Mouse (Mus musculus) liver, embryonic 12.5 days (tissue): ENCODE measurements around the gene Antxr1. TPM values are rescaled to one million over a fixed set of nuclear protein-coding genes. Genes with fewer than 3 reads are reported as not detected.

Source experiments
- ATAC-seq: fragments of 200-750 bp; cut with Nextera tagmentation; 2 replicates; pipeline ENCODE4 v1.8.0; 2017; ENCODE audit warnings: moderate number of reproducible peaks, mild to moderate bottlenecking, moderate library complexity
- H3K27ac ChIP-seq: fragments of 300-500 bp; sonication (generic); 2 replicates; pipeline ENCODE4 v1.5.1; 2016; ENCODE audit warnings: mild to moderate bottlenecking
- H3K27me3 ChIP-seq: fragments of 300-500 bp; sonication (generic); replicated peaks from 2 replicates; pipeline ENCODE4 v1.6.1; 2016; ENCODE audit warnings: mild to moderate bottlenecking, moderate library complexity
- H3K36me3 ChIP-seq: fragments of 300-500 bp; sonication (generic); 2 replicates; pipeline ENCODE4 v1.6.1; 2016; ENCODE audit warnings: mild to moderate bottlenecking, moderate library complexity
- H3K4me1 ChIP-seq: fragments of 300-500 bp; sonication (generic); 2 replicates; pipeline ENCODE4 v1.6.1; 2016
- H3K4me2 ChIP-seq: fragments of 300-500 bp; sonication (generic); 2 replicates; pipeline ENCODE4 v1.6.1; 2016; ENCODE audit warnings: mild to moderate bottlenecking, moderate library complexity
- H3K4me3 ChIP-seq: fragments of 300-500 bp; sonication (generic); 2 replicates; pipeline ENCODE4 v1.5.1; 2016; ENCODE audit warnings: mild to moderate bottlenecking, moderate library complexity
- H3K9ac ChIP-seq: fragments of 300-500 bp; sonication (generic); 2 replicates; pipeline ENCODE4 v1.6.1; 2016; ENCODE audit warnings: mild to moderate bottlenecking, moderate library complexity
- H3K9me3 ChIP-seq: fragments of 300-500 bp; sonication (generic); replicated peaks from 2 replicates; pipeline ENCODE4 v1.6.1; 2016; ENCODE audit warnings: mild to moderate bottlenecking, moderate library complexity
- WGBS: fragments of 180-500 bp; shearing (Covaris S2); methylation state at CpG from one replicate; pipeline ENCODE4 v1.1.7; 2016; ENCODE audit not compliant: insufficient replicate concordance; 5-methylcytosine and 5-hydroxymethylcytosine counted together
- polyA plus RNA-seq: library from polyadenylated mRNA; unstranded; fragments of >200 nt; fragmentation: Nextera tagmentation; extraction: Ambion mirVana; gene quantifications from 2 replicates; pipeline ENCODE4 v1.2.1, GENCODE M21; 2016

Gene Antxr1
- polyA plus RNA-seq, 1 experiment from 2014 or later, result 0.64 TPM

DNA sequence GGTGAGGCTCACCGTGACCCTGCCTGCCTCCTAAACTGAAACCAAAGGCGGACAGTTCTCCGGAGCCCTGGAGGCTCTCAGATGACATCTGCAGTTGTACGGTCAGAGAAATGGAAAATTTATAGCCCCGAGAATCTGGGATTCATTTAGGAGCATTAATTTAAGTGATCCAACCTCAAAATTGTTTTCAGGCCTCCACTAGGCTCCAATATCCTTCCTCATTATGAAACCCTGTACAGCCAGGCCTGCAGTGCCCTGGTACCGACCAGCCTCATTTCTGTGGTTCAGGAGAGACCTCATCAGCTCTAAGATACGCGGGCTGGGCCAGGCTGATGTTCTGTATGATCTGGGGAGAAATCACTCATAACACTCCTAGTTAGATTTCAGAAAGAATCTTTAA lies 184.2 kb downstream of the Antxr1 start:
- 84% methylated on average over 8 of the region's 8 CpGs for WGBS
- ATAC-seq, result no peak
- Histone ChIP-seq H3K9me3 (no peaks in the 10 kb centered on the region), H3K4me2 (no peak overlapping the region), H3K9ac (no peak overlapping the region), H3K4me3 (no peak overlapping the region), H3K27me3 (no peaks in the 10 kb centered on the region; the same call in 1 of the 2 replicates), H3K4me1 (peaks cover 33% of the 10 kb centered on the region), H3K27ac (no peak overlapping the region), H3K36me3 (no peaks in the 10 kb centered on the region)

DNA sequence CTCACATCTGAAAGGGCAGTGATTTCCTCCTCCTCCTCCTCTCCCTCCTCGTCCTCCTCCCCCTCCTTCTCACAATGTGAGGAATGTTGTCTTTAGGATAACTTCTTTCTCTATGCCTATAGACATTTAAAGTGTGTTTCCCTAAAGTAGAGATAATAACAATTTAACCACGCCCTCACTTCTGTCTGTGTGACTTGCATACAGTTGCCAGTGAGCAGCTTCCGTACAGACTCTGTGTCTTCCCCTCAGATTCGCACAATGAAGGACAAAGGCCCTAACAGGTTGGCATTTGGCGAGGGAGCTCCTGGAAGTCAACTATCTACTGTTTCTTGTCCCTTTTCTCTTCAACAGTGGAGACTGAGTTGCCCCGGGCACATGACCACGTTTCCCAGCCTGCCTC lies 185.2 kb downstream of the Antxr1 start:
- 64% methylated on average over 7 of the region's 7 CpGs for WGBS
- Histone ChIP-seq H3K4me1 (peaks cover 33% of the 10 kb centered on the region), H3K9me3 (no peaks in the 10 kb centered on the region), H3K27me3 (no peaks in the 10 kb centered on the region; the same call in 1 of the 2 replicates), H3K36me3 (no peaks in the 10 kb centered on the region), H3K27ac (no peak overlapping the region), H3K4me3 (no peak overlapping the region), H3K9ac (no peak overlapping the region), H3K4me2 (no peak overlapping the region)
- ATAC-seq, result no peak

DNA sequence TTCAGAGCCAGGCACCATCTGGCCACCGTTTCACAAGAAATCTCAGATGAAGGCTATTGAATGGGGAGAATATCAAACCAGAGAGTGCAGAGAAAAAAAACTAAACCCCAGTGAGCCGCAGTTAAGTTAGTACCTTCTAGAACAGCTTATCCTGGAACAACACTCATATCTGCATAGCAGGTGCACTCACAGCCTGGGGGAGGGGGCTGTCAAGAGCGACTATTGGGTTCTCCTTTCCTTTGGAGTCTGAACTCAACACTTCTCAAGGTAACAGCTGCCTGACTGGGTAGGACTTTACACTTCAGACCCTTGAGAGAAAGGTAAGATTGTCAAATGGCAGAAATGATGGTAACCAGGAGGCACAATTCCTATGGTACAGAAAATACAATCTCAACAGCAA lies 187.7 kb downstream of the Antxr1 start:
- peaks cover 23% of the 10 kb centered on the region for H3K4me1 ChIP-seq
- no peak overlapping the region for H3K4me2 ChIP-seq
- H3K4me3 ChIP-seq, result no peak overlapping the region
- H3K27ac ChIP-seq, result no peak overlapping the region
- H3K36me3 ChIP-seq, result no peaks in the 10 kb centered on the region
- H3K9me3 ChIP-seq, result no peaks in the 10 kb centered on the region
- WGBS, result 45% methylated on average over 3 of the region's 3 CpGs
- no peak for ATAC-seq
- H3K27me3 ChIP-seq, result no peaks in the 10 kb centered on the region; the same call in none of the 2 replicates
- H3K9ac ChIP-seq, result no peak overlapping the region

DNA sequence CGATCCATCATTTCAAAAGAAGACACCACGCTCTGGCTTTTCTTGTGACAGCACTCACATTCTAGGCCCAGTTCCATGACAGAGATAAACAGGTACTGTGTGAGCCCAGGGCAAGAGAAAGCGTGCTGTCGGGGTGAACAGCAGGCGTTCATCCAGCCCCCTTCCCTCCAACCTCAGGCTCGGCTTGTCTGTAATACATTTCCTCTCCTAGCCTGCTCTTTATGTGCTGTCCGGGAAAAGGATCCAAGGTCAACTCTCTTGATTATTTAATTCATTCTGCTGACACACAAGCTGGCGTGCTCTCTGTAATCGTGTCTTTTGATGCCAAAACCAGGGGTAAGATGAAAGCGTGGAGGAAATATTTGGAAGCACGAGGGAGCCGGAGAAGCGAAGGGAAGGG lies 192.0 kb downstream of the Antxr1 start:
- H3K27me3 ChIP-seq, result no peaks in the 10 kb centered on the region; the same call in 1 of the 2 replicates
- H3K4me2 ChIP-seq, result no peak overlapping the region
- WGBS, result 71% methylated on average over 13 of the region's 13 CpGs
- no peak for ATAC-seq
- peaks cover 24% of the 10 kb centered on the region for H3K4me1 ChIP-seq
- H3K9ac ChIP-seq, result no peak overlapping the region
- no peak overlapping the region for H3K4me3 ChIP-seq
- H3K9me3 ChIP-seq, result no peaks in the 10 kb centered on the region
- no peaks in the 10 kb centered on the region for H3K36me3 ChIP-seq
- no peak overlapping the region for H3K27ac ChIP-seq

DNA sequence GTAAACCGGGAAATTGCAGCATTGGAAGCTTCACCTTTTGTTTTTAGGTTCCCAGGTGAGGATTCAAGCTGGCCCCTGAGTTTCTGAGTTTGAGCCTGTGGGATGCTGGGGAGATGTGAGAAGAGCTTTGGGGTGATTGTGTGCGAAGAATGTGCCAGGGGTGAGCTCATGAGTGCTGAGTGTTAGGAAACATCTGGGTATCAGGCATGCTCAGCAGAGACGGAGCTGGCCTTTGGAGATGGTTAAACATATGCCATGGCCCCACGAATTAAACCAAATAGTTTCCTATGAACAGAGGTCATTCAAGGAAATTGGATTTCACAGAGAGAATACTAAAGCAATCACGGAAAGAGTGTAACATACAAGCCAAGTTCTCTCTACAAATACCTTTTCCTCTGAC lies 193.4 kb downstream of the Antxr1 start:
- WGBS, result 59% methylated on average over 5 of the region's 5 CpGs
- ATAC-seq, result no peak
- Histone ChIP-seq H3K36me3 (no peaks in the 10 kb centered on the region), H3K9me3 (no peaks in the 10 kb centered on the region), H3K4me1 (peaks cover 38% of the 10 kb centered on the region), H3K4me3 (no peak overlapping the region), H3K27ac (no peak overlapping the region), H3K27me3 (no peaks in the 10 kb centered on the region; the same call in 1 of the 2 replicates), H3K4me2 (no peak overlapping the region), H3K9ac (no peak overlapping the region)

DNA sequence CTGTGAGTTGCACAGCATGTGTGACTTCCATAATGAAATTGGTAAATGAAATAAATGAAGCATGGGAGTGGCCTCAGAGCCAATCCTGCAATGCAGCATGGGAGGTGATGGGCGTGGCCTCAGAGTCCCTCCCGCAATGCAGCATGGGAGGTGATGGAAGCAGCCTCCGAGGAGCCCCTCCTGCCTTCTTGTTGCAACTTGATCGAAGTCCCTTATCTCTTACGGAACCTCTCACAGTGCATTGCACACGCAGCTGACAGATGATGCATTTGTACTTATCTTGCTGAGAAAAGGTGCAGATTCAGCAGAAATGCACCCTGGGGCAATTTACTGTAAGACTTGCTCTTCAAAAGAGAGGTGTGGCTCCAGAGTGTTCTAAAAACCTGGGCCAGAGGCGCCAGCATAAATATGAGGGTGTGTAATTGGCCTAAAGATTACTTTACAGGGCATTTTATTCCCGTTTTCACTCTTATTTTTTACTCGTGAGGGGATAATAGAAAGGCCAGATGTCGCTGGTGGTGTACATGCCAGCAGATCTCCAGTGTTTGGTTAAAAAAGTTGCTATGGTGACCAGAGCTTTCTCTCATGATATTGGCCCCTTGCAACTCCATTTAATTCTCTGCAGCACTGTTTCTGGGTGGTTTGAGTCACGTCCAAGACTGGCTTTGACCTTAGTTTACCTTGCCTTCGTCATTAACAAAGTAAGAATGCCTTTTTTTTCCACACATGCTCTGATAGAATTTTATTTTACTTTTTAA lies 195.6 kb downstream of the Antxr1 start:
- no peaks in the 10 kb centered on the region for H3K9me3 ChIP-seq
- H3K27ac ChIP-seq, result peak overlapping the region; percentile 77
- no peaks in the 10 kb centered on the region for H3K36me3 ChIP-seq
- peak; percentile 80 for ATAC-seq
- H3K9ac ChIP-seq, result no peak overlapping the region
- peak overlapping the region; percentile 19 for H3K4me2 ChIP-seq
- H3K27me3 ChIP-seq, result peaks cover 2% of the 10 kb centered on the region; the same call in 1 of the 2 replicates
- H3K4me1 ChIP-seq, result peaks cover 39% of the 10 kb centered on the region
- H3K4me3 ChIP-seq, result no peak overlapping the region
- WGBS, result 60% methylated on average over 12 of the region's 12 CpGs

DNA sequence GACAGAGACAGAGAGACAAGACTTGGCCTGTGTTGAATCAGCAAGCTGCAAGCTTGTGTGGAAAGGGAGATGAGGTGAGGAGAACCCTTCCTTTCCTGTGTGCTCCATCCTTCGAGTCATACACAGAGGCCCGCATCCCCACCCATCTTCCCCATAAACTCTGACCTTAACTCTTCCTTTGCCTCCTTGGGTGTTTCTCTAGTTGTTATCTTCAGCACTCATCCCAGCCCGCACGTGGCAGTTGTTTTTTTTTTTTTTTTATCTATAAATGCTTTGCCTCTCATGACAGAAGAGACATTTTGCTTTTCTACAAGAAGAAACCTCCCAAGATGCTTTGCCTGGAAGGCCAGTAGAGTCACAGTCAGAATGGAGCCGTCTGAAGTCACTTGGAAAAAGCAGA lies 197.1 kb downstream of the Antxr1 start:
- Histone ChIP-seq H3K36me3 (no peaks in the 10 kb centered on the region), H3K4me1 (peaks cover 39% of the 10 kb centered on the region), H3K9me3 (no peaks in the 10 kb centered on the region), H3K9ac (peak overlapping the region; percentile 19), H3K4me3 (no peak overlapping the region), H3K4me2 (peak overlapping the region; percentile 15), H3K27ac (peak overlapping the region; percentile 77), H3K27me3 (peaks cover 5% of the 10 kb centered on the region; the same call in 1 of the 2 replicates)
- ATAC-seq, result peak; percentile 74
- 26% methylated on average over 5 of the region's 5 CpGs for WGBS

DNA sequence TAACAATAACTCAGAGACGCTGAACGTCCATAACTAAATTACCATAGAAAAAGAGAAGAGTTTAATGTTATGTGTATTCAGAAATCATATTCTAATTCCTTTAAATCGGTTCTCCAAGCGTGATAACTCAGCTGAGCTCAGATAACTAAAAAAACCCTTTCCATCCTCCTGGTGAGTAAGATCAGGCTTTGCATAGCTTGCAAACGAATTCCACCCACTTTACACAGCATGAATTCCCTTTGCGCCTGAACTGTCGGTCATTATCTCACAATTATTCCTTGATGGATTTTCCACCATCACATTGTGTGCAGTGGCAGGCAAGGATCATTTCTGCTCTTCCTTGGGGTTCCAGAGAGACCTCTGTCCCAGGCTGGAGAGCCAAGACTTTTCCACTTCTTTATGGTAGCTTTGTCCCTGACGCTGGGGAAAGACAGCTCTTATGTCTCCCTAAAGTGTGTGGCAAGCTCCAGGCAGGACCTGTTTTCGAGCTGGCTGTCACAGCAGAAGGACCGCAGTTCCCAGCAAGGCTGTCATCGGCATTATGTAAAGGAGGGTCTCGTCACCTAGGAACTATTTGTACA lies 201.6 kb downstream of the Antxr1 start:
- H3K27me3 ChIP-seq, result peaks cover 5% of the 10 kb centered on the region; the same call in 1 of the 2 replicates
- H3K4me1 ChIP-seq, result peaks cover 20% of the 10 kb centered on the region
- no peak for ATAC-seq
- no peak overlapping the region for H3K4me3 ChIP-seq
- no peaks in the 10 kb centered on the region for H3K36me3 ChIP-seq
- no peak overlapping the region for H3K4me2 ChIP-seq
- WGBS, result 62% methylated on average over 12 of the region's 12 CpGs
- no peak overlapping the region for H3K27ac ChIP-seq
- no peak overlapping the region for H3K9ac ChIP-seq
- H3K9me3 ChIP-seq, result peaks cover 8% of the 10 kb centered on the region; the same call in 1 of the 2 replicates

DNA sequence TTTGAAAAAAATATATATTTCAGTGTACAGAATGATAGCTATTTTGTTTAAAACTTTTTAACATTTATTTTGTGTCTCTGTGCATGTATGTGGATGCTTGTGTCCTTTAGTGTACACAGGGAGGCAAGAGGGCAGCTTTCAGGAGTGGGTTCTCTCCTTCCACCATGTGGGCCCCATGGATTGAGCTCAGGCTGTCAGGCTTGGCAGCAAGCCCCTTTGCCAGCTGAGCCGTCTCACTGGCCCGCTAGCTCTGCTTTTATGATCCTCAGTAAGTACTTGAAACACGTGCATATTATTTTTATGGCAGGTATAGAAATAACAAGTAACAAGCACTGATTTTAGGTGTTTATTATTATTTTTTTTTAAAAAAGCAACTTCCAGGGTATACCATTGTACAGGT lies 202.1 kb downstream of the Antxr1 start:
- Histone ChIP-seq H3K9me3 (peaks cover 8% of the 10 kb centered on the region; the same call in 1 of the 2 replicates), H3K36me3 (no peaks in the 10 kb centered on the region), H3K27me3 (peaks cover 5% of the 10 kb centered on the region; the same call in 1 of the 2 replicates), H3K9ac (no peak overlapping the region), H3K4me1 (peaks cover 14% of the 10 kb centered on the region), H3K4me2 (no peak overlapping the region), H3K27ac (no peak overlapping the region), H3K4me3 (no peak overlapping the region)
- no peak for ATAC-seq
- 80% methylated on average over 3 of the region's 3 CpGs for WGBS

DNA sequence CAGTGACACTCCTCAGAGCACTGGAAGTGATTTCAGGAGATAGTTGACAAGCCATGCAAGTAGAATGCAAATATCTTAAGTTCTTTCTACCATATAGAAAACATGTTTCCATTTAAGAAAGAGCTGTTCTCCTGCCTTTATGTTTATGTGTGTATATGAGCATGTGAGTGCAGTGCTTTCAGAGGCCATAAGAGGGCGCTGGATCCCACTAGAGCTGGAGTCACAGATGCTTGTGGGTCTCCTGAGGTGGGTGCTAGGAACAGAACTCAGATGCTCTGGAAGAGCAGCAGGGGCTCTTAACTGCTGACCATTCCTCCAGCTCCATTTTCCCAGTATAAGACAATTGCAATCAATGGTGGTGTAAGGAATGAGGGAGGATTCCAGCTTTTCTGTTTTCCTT lies 204.5 kb downstream of the Antxr1 start:
- 52% methylated on average over 1 of the region's 1 CpGs for WGBS
- Histone ChIP-seq H3K27me3 (peaks cover 5% of the 10 kb centered on the region; the same call in 1 of the 2 replicates), H3K4me1 (peaks cover 9% of the 10 kb centered on the region; the same call in 1 of the 2 replicates)

DNA sequence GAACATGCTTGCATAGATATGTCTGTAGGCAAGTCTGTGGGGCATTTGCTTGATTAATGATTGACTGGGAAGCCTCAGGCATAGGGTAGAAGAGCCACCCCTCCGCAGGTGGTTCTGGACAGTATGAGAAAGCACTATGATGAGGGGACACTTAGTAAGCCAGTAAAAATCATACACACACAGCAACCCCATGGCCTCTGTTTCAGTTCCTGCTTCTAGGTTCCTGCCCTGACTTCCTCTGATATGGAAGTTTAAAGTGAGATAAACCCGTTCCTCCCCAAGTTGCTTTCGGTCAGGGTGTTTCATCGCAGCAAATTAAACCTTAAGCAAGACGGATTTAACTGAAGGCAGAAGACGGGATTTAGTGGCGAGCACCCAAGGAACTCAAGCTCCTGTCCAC lies 205.0 kb downstream of the Antxr1 start:
- Histone ChIP-seq H3K9ac (no peak overlapping the region), H3K27me3 (peaks cover 5% of the 10 kb centered on the region; the same call in 1 of the 2 replicates), H3K4me2 (no peak overlapping the region), H3K27ac (no peak overlapping the region), H3K4me3 (no peak overlapping the region), H3K9me3 (peaks cover 8% of the 10 kb centered on the region; the same call in 1 of the 2 replicates), H3K36me3 (no peaks in the 10 kb centered on the region), H3K4me1 (peaks cover 9% of the 10 kb centered on the region; the same call in 1 of the 2 replicates)
- 69% methylated on average over 7 of the region's 7 CpGs for WGBS
- no peak for ATAC-seq

More for the DNA sequence above, 204.5 kb downstream of the Antxr1 start:
- H3K36me3 ChIP-seq, result no peaks in the 10 kb centered on the region
- no peak overlapping the region for H3K9ac ChIP-seq
- no peak overlapping the region for H3K27ac ChIP-seq
- H3K4me2 ChIP-seq, result no peak overlapping the region
- ATAC-seq, result no peak
- no peak overlapping the region for H3K4me3 ChIP-seq
- H3K9me3 ChIP-seq, result peaks cover 8% of the 10 kb centered on the region; the same call in 1 of the 2 replicates

DNA sequence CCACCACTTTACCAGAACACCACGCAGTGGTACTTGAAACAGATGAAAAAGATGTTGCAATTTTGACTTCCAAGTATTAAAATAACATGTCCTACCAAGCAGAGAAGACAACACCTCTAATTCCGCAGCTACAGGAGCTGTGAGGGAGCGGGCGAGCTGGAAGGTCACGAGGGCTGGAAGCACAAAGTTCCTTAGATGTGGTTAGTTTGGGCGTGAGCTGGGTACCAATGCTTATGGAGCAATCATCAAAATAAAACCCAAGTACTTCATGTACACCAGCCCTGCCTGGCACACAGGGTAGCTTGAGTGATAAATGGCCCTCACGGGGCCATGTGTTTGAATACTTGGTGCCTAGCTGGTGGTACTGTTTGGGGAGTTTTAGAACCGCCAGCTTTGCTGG lies 205.8 kb downstream of the Antxr1 start:
- WGBS, result 75% methylated on average over 8 of the region's 8 CpGs
- H3K9ac ChIP-seq, result no peak overlapping the region
- peaks cover 1% of the 10 kb centered on the region; the same call in 1 of the 2 replicates for H3K27me3 ChIP-seq
- no peak for ATAC-seq
- H3K36me3 ChIP-seq, result no peaks in the 10 kb centered on the region
- no peak overlapping the region for H3K27ac ChIP-seq
- peaks cover 8% of the 10 kb centered on the region; the same call in 1 of the 2 replicates for H3K9me3 ChIP-seq
- H3K4me2 ChIP-seq, result no peak overlapping the region
- H3K4me1 ChIP-seq, result peaks cover 9% of the 10 kb centered on the region; the same call in 1 of the 2 replicates
- H3K4me3 ChIP-seq, result no peak overlapping the region
